Mouse (Mus musculus): ENCODE results near the gene Dnah2. TPM values are rescaled to one million over a fixed set of nuclear protein-coding genes. Genes with fewer than 3 reads are reported as not detected.

Dnah2 gene
- polyA plus RNA-seq, 1 experiment from 2014 or later = 1.3 TPM

- no peak for DNase-seq (ENCODE audit: low spot score)
- H3K27ac ChIP-seq = peak overlapping the region; percentile 32; the same call in 1 of the 2 replicates
- no peaks in the 10 kb centered on the region for H3K27me3 ChIP-seq (ENCODE audit: low read depth, poor library complexity, severe bottlenecking)
- 56% methylated on average over 12 of the region's 12 CpGs for WGBS
- peaks cover 41% of the 10 kb centered on the region for H3K4me1 ChIP-seq
- peaks cover 57% of the 10 kb centered on the region for H3K36me3 ChIP-seq
- H3K9me3 ChIP-seq (replicated peaks) = no peaks in the 10 kb centered on the region
- H3K4me3 ChIP-seq = peak overlapping the region; percentile 13; the same call in 1 of the 2 replicates
These were observed 176.7 kb downstream of the Dnah2 start for GRCm38 (mm10) chr11:69372056-69372779.

- 52% methylated on average over 12 of the region's 12 CpGs for WGBS
- Histone ChIP-seq H3K4me3 (peak overlapping the region; percentile 13; the same call in 1 of the 2 replicates), H3K4me1 (peaks cover 46% of the 10 kb centered on the region), H3K36me3 (peaks cover 51% of the 10 kb centered on the region), H3K27me3 (ENCODE audit: low read depth, poor library complexity, severe bottlenecking) (no peaks in the 10 kb centered on the region), H3K9me3 (replicated peaks) (no peaks in the 10 kb centered on the region), H3K27ac (peak overlapping the region; percentile 32)
- no peak for DNase-seq (ENCODE audit: low spot score)
These were observed 177.3 kb downstream of the Dnah2 start for GRCm38 (mm10) chr11:69371601-69372000.

- Histone ChIP-seq H3K4me1 (peaks cover 54% of the 10 kb centered on the region), H3K4me3 (peak overlapping the region; percentile 20; the same call in 1 of the 2 replicates), H3K9me3 (replicated peaks) (no peaks in the 10 kb centered on the region), H3K36me3 (peaks cover 45% of the 10 kb centered on the region), H3K27ac (peak overlapping the region; percentile 32; the same call in 1 of the 2 replicates), H3K27me3 (ENCODE audit: low read depth, poor library complexity, severe bottlenecking) (no peaks in the 10 kb centered on the region)
- DNase-seq (ENCODE audit: low spot score) = no peak
- 34% methylated on average over 9 of the region's 9 CpGs for WGBS
These were observed 178.1 kb downstream of the Dnah2 start for GRCm38 (mm10) chr11:69370817-69371215.

Small RNA genes within 50 kb of the gene (microRNA-seq; reads per million reads assigned to microRNA genes)
- gene Gm27493 = not detected

Other genes starting within 250 kb of the Dnah2 start
- gene Cntrob, start 225.3 kb downstream of the Dnah2 start, polyA plus RNA-seq (2016; fragmentation: Nextera tagmentation; extraction: Ambion mirVana) = 28.9 and 36.2 TPM in 2 replicates
- gene Trappc1, start 225.1 kb downstream of the Dnah2 start, polyA plus RNA-seq (2016; fragmentation: Nextera tagmentation; extraction: Ambion mirVana) = 135 and 144 TPM in 2 replicates
- 0.93 and 1.4 TPM in 2 replicates for gene Kcnab3, start 222.9 kb downstream of the Dnah2 start, polyA plus RNA-seq (2016; fragmentation: Nextera tagmentation; extraction: Ambion mirVana)
- 14.2 and 20.6 TPM in 2 replicates for gene Rnf227, start 208.6 kb downstream of the Dnah2 start, polyA plus RNA-seq (2016; fragmentation: Nextera tagmentation; extraction: Ambion mirVana)
- gene Chd3, start 179.7 kb downstream of the Dnah2 start, polyA plus RNA-seq (2016; fragmentation: Nextera tagmentation; extraction: Ambion mirVana) = 35.1 and 70.5 TPM in 2 replicates
- 140 and 151 TPM in 2 replicates for gene Naa38, start 153.6 kb downstream of the Dnah2 start, polyA plus RNA-seq (2016; fragmentation: Nextera tagmentation; extraction: Ambion mirVana)
- gene Cyb5d1, start 153.5 kb downstream of the Dnah2 start, polyA plus RNA-seq (2016; fragmentation: Nextera tagmentation; extraction: Ambion mirVana) = 45.2 and 51.6 TPM in 2 replicates
- 23.0 and 24.7 TPM in 2 replicates for gene Tmem88, start 150.9 kb downstream of the Dnah2 start, polyA plus RNA-seq (2016; fragmentation: Nextera tagmentation; extraction: Ambion mirVana)
- gene Kdm6b, start 135.4 kb downstream of the Dnah2 start, polyA plus RNA-seq (2016; fragmentation: Nextera tagmentation; extraction: Ambion mirVana) = 36.6 and 40.8 TPM in 2 replicates
- gene Efnb3, start 11.1 kb upstream of the Dnah2 start, polyA plus RNA-seq (2016; fragmentation: Nextera tagmentation; extraction: Ambion mirVana) = 44.2 and 55.2 TPM in 2 replicates
- 52.3 and 52.8 TPM in 2 replicates for gene Wrap53, start 31.1 kb upstream of the Dnah2 start, polyA plus RNA-seq (2016; fragmentation: Nextera tagmentation; extraction: Ambion mirVana)
- gene Trp53, start 31.2 kb upstream of the Dnah2 start, polyA plus RNA-seq (2016; fragmentation: Nextera tagmentation; extraction: Ambion mirVana) = 243 and 267 TPM in 2 replicates
- gene Atp1b2, start 56.8 kb upstream of the Dnah2 start, polyA plus RNA-seq (2016; fragmentation: Nextera tagmentation; extraction: Ambion mirVana) = 1.5 TPM in 2 replicates
- gene Shbg, start 68.8 kb upstream of the Dnah2 start, polyA plus RNA-seq (2016; fragmentation: Nextera tagmentation; extraction: Ambion mirVana) = not detected in 2 replicates
- gene Sat2, start 72.9 kb upstream of the Dnah2 start, polyA plus RNA-seq (2016; fragmentation: Nextera tagmentation; extraction: Ambion mirVana) = 9.1 and 13.7 TPM in 2 replicates
- gene Fxr2, start 83.9 kb upstream of the Dnah2 start, polyA plus RNA-seq (2016; fragmentation: Nextera tagmentation; extraction: Ambion mirVana) = 45.4 and 48.1 TPM in 2 replicates
- 0.16 TPM in 1 of 2 replicates, not detected in the other for gene Sox15, start 106.2 kb upstream of the Dnah2 start, polyA plus RNA-seq (2016; fragmentation: Nextera tagmentation; extraction: Ambion mirVana)
- gene Mpdu1, start 113.5 kb upstream of the Dnah2 start, polyA plus RNA-seq (2016; fragmentation: Nextera tagmentation; extraction: Ambion mirVana) = 66.8 and 74.2 TPM in 2 replicates
- 3.5 and 3.6 TPM in 2 replicates for gene Cd68, start 117.0 kb upstream of the Dnah2 start, polyA plus RNA-seq (2016; fragmentation: Nextera tagmentation; extraction: Ambion mirVana)
- gene Eif4a1, start 123.3 kb upstream of the Dnah2 start, polyA plus RNA-seq (2016; fragmentation: Nextera tagmentation; extraction: Ambion mirVana) = 678 and 791 TPM in 2 replicates
- 149 and 151 TPM in 2 replicates for gene Senp3, start 133.0 kb upstream of the Dnah2 start, polyA plus RNA-seq (2016; fragmentation: Nextera tagmentation; extraction: Ambion mirVana)
- 0.20 and 0.45 TPM in 2 replicates for gene Tnfsf13, start 136.7 kb upstream of the Dnah2 start, polyA plus RNA-seq (2016; fragmentation: Nextera tagmentation; extraction: Ambion mirVana)
- gene Tnfsf12, start 146.7 kb upstream of the Dnah2 start, polyA plus RNA-seq (2016; fragmentation: Nextera tagmentation; extraction: Ambion mirVana) = 3.0 and 4.2 TPM in 2 replicates
- 0.53 and 0.73 TPM in 2 replicates for gene Tnfsfm13, start 147.0 kb upstream of the Dnah2 start, polyA plus RNA-seq (2016; fragmentation: Nextera tagmentation; extraction: Ambion mirVana)
- 41.8 and 47.0 TPM in 2 replicates for gene Polr2a, start 209.5 kb upstream of the Dnah2 start, polyA plus RNA-seq (2016; fragmentation: Nextera tagmentation; extraction: Ambion mirVana)
- 0.09 and 0.10 TPM in 2 replicates for gene Slc35g3, start 212.9 kb upstream of the Dnah2 start, polyA plus RNA-seq (2016; fragmentation: Nextera tagmentation; extraction: Ambion mirVana)
- gene Zbtb4, start 216.8 kb upstream of the Dnah2 start, polyA plus RNA-seq (2016; fragmentation: Nextera tagmentation; extraction: Ambion mirVana) = 0.25 and 0.59 TPM in 2 replicates
- gene Chrnb1, start 246.8 kb upstream of the Dnah2 start, polyA plus RNA-seq (2016; fragmentation: Nextera tagmentation; extraction: Ambion mirVana) = 0.87 and 2.5 TPM in 2 replicates

Data from limb, embryonic 10.5 days (tissue).